Mouse (Mus musculus) CH12.LX (cell line): ENCODE results near the gene Pik3c2g. TPM values are rescaled to one million over a fixed set of nuclear protein-coding genes. Genes with fewer than 3 reads are reported as not detected.

Source experiments
- DNase-seq: peaks from one replicate; pipeline ENCODE4 v3.0.0-alpha.2; 2013; ENCODE audit errors: extremely low read depth
- H3K27ac ChIP-seq: 2 replicates; pipeline ENCODE4 v1.5.1; 2012; ENCODE audit warnings: low read depth, mild to moderate bottlenecking, control low read depth, moderate library complexity; ENCODE audit not compliant: insufficient read depth
- H3K27me3 ChIP-seq: replicated peaks from 2 replicates; pipeline ENCODE3; 2012; ENCODE audit warnings: inconsistent platforms
- H3K36me3 ChIP-seq, 2 experiments: replicated peaks in 1 of 2; 2 replicates each; pipeline versions ENCODE3 to v1.6.1; 2012; ENCODE audit warnings: inconsistent platforms in 1 of 2, low read length in 1 of 2, mild to moderate bottlenecking in 1 of 2, mixed read lengths in 1 of 2, moderate library complexity in 1 of 2; ENCODE audit not compliant: control insufficient read depth in 1 of 2, insufficient read depth in 1 of 2
- H3K4me1 ChIP-seq, 2 experiments: 2 replicates each; pipeline ENCODE4 v1.6.1; 2012; ENCODE audit warnings: inconsistent platforms in 1 of 2, moderate library complexity in 1 of 2; ENCODE audit not compliant: insufficient read depth in 2 of 2, control insufficient read depth in 1 of 2
- H3K4me2 ChIP-seq: 2 replicates; pipeline ENCODE4 v1.6.1; 2012; ENCODE audit warnings: low read depth, mild to moderate bottlenecking, control low read depth; ENCODE audit not compliant: poor library complexity, insufficient read depth, severe bottlenecking
- H3K4me3 ChIP-seq, 3 experiments: fragments of 150-350 bp in 1 of 3; sonication (generic) in 1 of 3; replicated peaks in 1 of 3; 2 replicates each; pipeline versions ENCODE3 to v1.5.1; 2011 to 2012; ENCODE audit warnings: low read depth in 2 of 3, low read length in 2 of 3, mild to moderate bottlenecking in 2 of 3, moderate library complexity in 2 of 3, control low read depth in 1 of 3, improper control_type of control experiment in 1 of 3, inconsistent platforms in 1 of 3, mixed read lengths in 1 of 3; ENCODE audit not compliant: poor library complexity in 1 of 3
- H3K79me2 ChIP-seq: replicated peaks from 2 replicates; pipeline ENCODE4 v1.6.1; 2012; ENCODE audit warnings: mild to moderate bottlenecking, moderate library complexity; ENCODE audit not compliant: control insufficient read depth, poor library complexity, insufficient read depth, severe bottlenecking; ENCODE audit errors: extremely low read depth
- H3K9ac ChIP-seq: 2 replicates; pipeline ENCODE4 v1.6.1; 2012; ENCODE audit warnings: low read depth, mild to moderate bottlenecking, control low read depth, moderate library complexity; ENCODE audit not compliant: insufficient read depth
- H3K9me3 ChIP-seq: replicated peaks from 2 replicates; pipeline ENCODE3; 2012; ENCODE audit warnings: low read length, inconsistent platforms, mixed read lengths
- CHD1 ChIP-seq: IDR thresholded peaks from 2 replicates; pipeline ENCODE4 v1.6.1; 2012; ENCODE audit warnings: low read depth, low read length, improper control_type of control experiment, inconsistent platforms
- ELF1 ChIP-seq: IDR thresholded peaks from 2 replicates; pipeline ENCODE4 v1.6.1; 2014; ENCODE audit warnings: low read depth, mild to moderate bottlenecking, inconsistent platforms, low read length, improper control_type of control experiment
- MXI1 ChIP-seq: IDR thresholded peaks from 2 replicates; pipeline ENCODE4 v1.6.1; 2011; ENCODE audit warnings: mild to moderate bottlenecking, low read depth, low read length, improper control_type of control experiment
- NELFE ChIP-seq: IDR thresholded peaks from 2 replicates; pipeline ENCODE4 v1.6.1; 2011; ENCODE audit warnings: low read depth, low read length, improper control_type of control experiment
- NRF1 ChIP-seq: IDR thresholded peaks from 2 replicates; pipeline ENCODE4 v1.6.1; 2014; ENCODE audit warnings: low read depth, mild to moderate bottlenecking, inconsistent platforms, low read length, improper control_type of control experiment, moderate library complexity
- POLR2A ChIP-seq: IDR thresholded peaks from 2 replicates; pipeline ENCODE4 v1.6.1; 2011; ENCODE audit warnings: low read depth, mild to moderate bottlenecking, improper control_type of control experiment, low read length
- POLR2AphosphoS2 ChIP-seq: IDR thresholded peaks from 2 replicates; pipeline ENCODE4 v1.6.1; 2011; ENCODE audit warnings: low read depth, low read length, improper control_type of control experiment
- RCOR1 ChIP-seq: conservative IDR thresholded peaks from 2 replicates; pipeline ENCODE4 v1.6.1; 2012; ENCODE audit warnings: low read depth, mild to moderate bottlenecking, inconsistent platforms, low read length, improper control_type of control experiment
- SMC3 ChIP-seq: IDR thresholded peaks from 2 replicates; pipeline ENCODE4 v1.6.1; 2011; ENCODE audit warnings: low read depth, low read length, improper control_type of control experiment
- UBTF ChIP-seq: IDR thresholded peaks from 2 replicates; pipeline ENCODE4 v1.6.1; 2012; ENCODE audit warnings: low read depth, mild to moderate bottlenecking, inconsistent platforms, low read length, improper control_type of control experiment, moderate library complexity
- USF1 ChIP-seq: IDR thresholded peaks from 2 replicates; pipeline ENCODE4 v1.6.1; 2014; ENCODE audit warnings: low read depth, mild to moderate bottlenecking, inconsistent platforms, low read length, improper control_type of control experiment
- USF2 ChIP-seq: conservative IDR thresholded peaks from 2 replicates; pipeline ENCODE4 v1.6.1; 2011; ENCODE audit warnings: low read depth, low read length, improper control_type of control experiment
- ZKSCAN1 ChIP-seq: IDR thresholded peaks from 2 replicates; pipeline ENCODE4 v1.6.1; 2012; ENCODE audit warnings: low read depth, inconsistent platforms, low read length, improper control_type of control experiment, borderline replicate concordance
- ZMIZ1 ChIP-seq: IDR thresholded peaks from 2 replicates; pipeline ENCODE4 v1.6.1; 2012; ENCODE audit warnings: low read depth, mild to moderate bottlenecking, inconsistent platforms, low read length, improper control_type of control experiment
- dilution Hi-C: fragments of 300-500 bp; cut with MboI; formaldehyde crosslinking; loops from 2 replicates; pipeline ENCODE4 v1.14.3; 2020; ENCODE audit warnings: low sequenced_read_pairs; ENCODE audit not compliant: extremely low pct_unique_long_range_greater_than_20kb, extremely low pct_ligation_motif_present
- in situ Hi-C: fragments of 300-500 bp; cut with MboI; formaldehyde crosslinking; loops from 3 replicates; pipeline ENCODE4 v1.14.3; 2019; ENCODE audit warnings: low sequenced_read_pairs, low pct_ligation_motif_present, low pct_unique_long_range_greater_than_20kb, mixed read lengths
- polyA plus RNA-seq: library from polyadenylated mRNA; unstranded; fragments of >175 nt; gene quantifications from 2 replicates; pipeline ENCODE4 v1.2.1, GENCODE M21; 2012; ENCODE audit warnings: low read depth; ENCODE audit not compliant: insufficient read length
- total RNA-seq, 2 experiments: library from RNA; depleted of rRNA; stranded (reverse); fragments of 300-350 nt in 1 of 2; fragments of >200 nt in 1 of 2; gene quantifications; 2 replicates each; pipeline ENCODE4 v1.2.3; 2012 to 2014

The Pik3c2g gene
- total and polyA plus RNA-seq, 3 experiments: not detected

DNA sequence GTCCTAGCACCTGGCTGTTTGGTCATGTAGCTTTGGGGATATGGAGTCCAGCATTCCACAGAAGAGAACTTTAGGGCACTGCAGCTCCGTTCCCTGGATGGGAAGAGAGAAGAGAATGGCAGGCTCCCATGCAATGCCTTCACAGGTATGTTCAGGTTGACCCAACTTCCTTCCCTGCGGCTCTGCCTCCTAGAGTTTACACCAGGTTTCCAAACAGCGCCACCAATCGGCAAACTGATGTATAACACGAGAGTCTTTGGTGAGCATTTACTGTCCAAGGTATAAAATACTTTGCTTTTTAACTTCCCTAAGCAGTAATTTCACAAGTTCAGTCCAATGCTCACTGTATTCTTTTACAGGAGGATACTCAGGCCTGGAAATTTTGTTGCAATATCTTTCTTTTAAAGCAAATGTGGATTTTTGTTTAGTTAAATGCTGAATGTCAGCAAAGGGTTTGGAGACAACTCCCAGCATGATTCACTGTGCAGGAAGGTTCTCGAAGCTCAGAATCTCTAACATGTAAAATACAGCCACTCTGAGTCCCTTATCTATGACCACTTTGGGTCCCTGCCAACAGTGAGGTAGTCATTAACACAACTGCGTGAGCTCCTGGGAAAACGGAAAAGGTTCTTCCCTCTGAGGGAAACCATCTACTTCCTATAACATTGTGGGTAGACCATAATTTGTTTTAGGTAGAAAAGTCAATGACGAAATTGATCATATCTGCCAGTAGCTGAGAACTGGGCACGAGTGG, 10.6 kb upstream of the Pik3c2g start:
- TF ChIP-seq NELFE: no peak
- TF ChIP-seq RCOR1: no peak
- no peak for TF ChIP-seq UBTF
- no peak for TF ChIP-seq SMC3
- TF ChIP-seq POLR2AphosphoS2: no peak
- TF ChIP-seq POLR2A: no peak
- TF ChIP-seq ZMIZ1: no peak
- DNase-seq: no peak
- Histone ChIP-seq H3K27ac (no peak overlapping the region), H3K27me3 (no peaks in the 10 kb centered on the region), H3K4me1 (no peaks in the 10 kb centered on the region), H3K79me2 (no peaks in the 10 kb centered on the region), H3K36me3 (no peaks in the 10 kb centered on the region), H3K4me3 (no peak overlapping the region), H3K9ac (no peak overlapping the region), H3K9me3 (peaks cover 62% of the 10 kb centered on the region), H3K4me2 (no peak overlapping the region)
- dilution Hi-C loops: no loop called here
- in situ Hi-C loops: no loop called here

DNA sequence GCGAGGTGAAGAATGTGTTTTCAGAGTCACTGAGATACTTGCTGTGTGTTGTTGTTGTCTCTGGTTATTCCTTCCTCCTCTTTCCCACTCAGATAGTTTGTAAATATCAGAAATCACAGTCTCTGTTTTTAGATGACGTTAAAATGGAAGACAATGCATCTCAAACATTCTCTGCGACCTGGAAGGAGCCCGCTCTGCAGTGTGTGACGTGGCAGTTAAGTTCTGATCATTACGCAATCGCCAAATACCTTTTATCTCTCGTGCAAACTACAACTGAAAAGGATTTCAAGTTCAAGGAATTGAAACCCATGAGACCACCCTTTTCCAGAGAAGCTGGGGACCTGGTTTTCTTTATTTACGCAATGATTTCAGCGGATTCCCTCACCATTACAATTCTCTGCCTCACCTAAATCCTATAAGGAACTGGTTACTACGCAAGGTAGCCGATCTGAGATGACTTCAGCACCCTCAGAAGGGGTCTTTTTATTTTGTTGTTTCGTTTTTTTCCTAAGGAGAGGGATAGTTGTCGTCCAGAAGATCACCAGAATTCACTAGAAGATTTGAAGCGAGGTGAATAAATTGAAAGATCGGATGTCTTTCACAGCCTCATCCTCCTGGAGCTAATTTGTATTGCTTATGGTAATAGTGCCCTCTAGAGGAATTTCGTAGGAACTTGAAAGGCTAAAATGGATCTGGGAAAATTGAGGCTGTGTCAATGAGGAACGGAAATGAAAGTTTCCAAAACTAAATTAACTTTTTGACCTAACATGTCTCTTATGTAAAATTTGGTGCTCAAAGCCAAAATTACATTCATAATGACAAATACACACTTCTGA, 9.8 kb upstream of the Pik3c2g start:
- Histone ChIP-seq H3K4me1 (no peaks in the 10 kb centered on the region), H3K27me3 (no peaks in the 10 kb centered on the region), H3K4me2 (no peak overlapping the region), H3K27ac (no peak overlapping the region), H3K9me3 (peaks cover 62% of the 10 kb centered on the region), H3K36me3 (no peaks in the 10 kb centered on the region), H3K4me3 (no peak overlapping the region), H3K9ac (no peak overlapping the region), H3K79me2 (no peaks in the 10 kb centered on the region)
- dilution Hi-C loops (no loop called here), in situ Hi-C loops (no loop called here)
- TF ChIP-seq MXI1: no peak
- no peak for TF ChIP-seq USF1
- TF ChIP-seq CHD1: no peak
- TF ChIP-seq POLR2AphosphoS2: no peak
- no peak for TF ChIP-seq ELF1
- no peak for TF ChIP-seq NRF1
- TF ChIP-seq USF2: no peak
- TF ChIP-seq ZKSCAN1: no peak
- DNase-seq: no peak
